Mouse (Mus musculus): ENCODE measurements around the gene Pik3r1. TPM values are rescaled to one million over a fixed set of nuclear protein-coding genes. Genes with fewer than 3 reads are reported as not detected.

Gene Pik3r1
- total RNA-seq, 2 experiments from 2014 or later, result 98.7 to 102 TPM

GRCm38 (mm10) chr13:101712720-101713428 lies 55.1 kb downstream of the Pik3r1 start:
- no peak for DNase-seq (ENCODE audit: low spot score in 2 of 2)

GRCm38 (mm10) chr13:101712099-101712498 lies 55.9 kb downstream of the Pik3r1 start:
- DNase-seq (ENCODE audit: low spot score in 2 of 2), result no peak

- no peak for DNase-seq (ENCODE audit: low spot score in 2 of 2)
Observed at GRCm38 (mm10) chr13:101711301-101711700, 56.7 kb downstream of the Pik3r1 start.

- DNase-seq (ENCODE audit: low spot score in 2 of 2), result no peak
Observed at GRCm38 (mm10) chr13:101709788-101710187, 58.2 kb downstream of the Pik3r1 start.

GRCm38 (mm10) chr13:101707226-101707625 lies 60.8 kb downstream of the Pik3r1 start:
- DNase-seq (ENCODE audit: low spot score in 2 of 2), result no peak

GRCm38 (mm10) chr13:101706426-101706825 lies 61.6 kb downstream of the Pik3r1 start:
- DNase-seq (ENCODE audit: low spot score in 2 of 2), result no peak

- DNase-seq (ENCODE audit: low spot score in 2 of 2), result no peak
Observed at GRCm38 (mm10) chr13:101702096-101702775, 65.8 kb downstream of the Pik3r1 start.

- no peak for DNase-seq (ENCODE audit: low spot score in 2 of 2)
Observed at GRCm38 (mm10) chr13:101701632-101702031, 66.4 kb downstream of the Pik3r1 start.

- no peak for DNase-seq (ENCODE audit: low spot score in 2 of 2)
Observed at GRCm38 (mm10) chr13:101699742-101700141, 68.3 kb downstream of the Pik3r1 start.

GRCm38 (mm10) chr13:101697966-101698365 lies 70.1 kb downstream of the Pik3r1 start:
- DNase-seq (ENCODE audit: low spot score in 2 of 2), result no peak

GRCm38 (mm10) chr13:101697461-101697860 lies 70.6 kb downstream of the Pik3r1 start:
- no peak for DNase-seq (ENCODE audit: low spot score in 2 of 2)

GRCm38 (mm10) chr13:101696827-101697226 lies 71.2 kb downstream of the Pik3r1 start:
- no peak for DNase-seq (ENCODE audit: low spot score in 2 of 2)

- no peak for DNase-seq (ENCODE audit: low spot score in 2 of 2)
Observed at GRCm38 (mm10) chr13:101696316-101696715, 71.7 kb downstream of the Pik3r1 start.

- peak; percentile 82 to 92 for DNase-seq (ENCODE audit: low spot score in 2 of 2)
Observed at GRCm38 (mm10) chr13:101695876-101696275, 72.1 kb downstream of the Pik3r1 start.

- DNase-seq (ENCODE audit: low spot score in 2 of 2), result peak in 1 of 2 experiments; percentile 51
Observed at GRCm38 (mm10) chr13:101694496-101695251, 73.3 kb downstream of the Pik3r1 start.

GRCm38 (mm10) chr13:101693967-101694495 lies 74.0 kb downstream of the Pik3r1 start:
- peak; percentile 57 to 66 for DNase-seq (ENCODE audit: low spot score in 2 of 2)

- no peak for DNase-seq (ENCODE audit: low spot score in 2 of 2)
Observed at GRCm38 (mm10) chr13:101692866-101693691, 74.9 kb downstream of the Pik3r1 start.

GRCm38 (mm10) chr13:101692239-101692784 lies 75.7 kb downstream of the Pik3r1 start:
- DNase-seq (ENCODE audit: low spot score in 2 of 2), result peak; percentile 72 to 82

- DNase-seq (ENCODE audit: low spot score in 2 of 2), result no peak
Observed at GRCm38 (mm10) chr13:101691669-101692068, 76.3 kb downstream of the Pik3r1 start.

GRCm38 (mm10) chr13:101690911-101691655 lies 76.9 kb downstream of the Pik3r1 start:
- DNase-seq (ENCODE audit: low spot score in 2 of 2), result no peak
